Mouse (Mus musculus) bone marrow, adult 2 months (tissue): ENCODE results near the gene Reep6.
A peak's percentile ranks its signal among the peaks of the same experiment; 100 is the strongest.

Source experiments
- CTCF ChIP-seq: fragments of 200-500 bp; IDR thresholded peaks from 2 replicates; pipeline ENCODE4 v1.5.1; 2011; ENCODE audit warnings: low read length, control low read depth; ENCODE audit not compliant: control insufficient read depth, insufficient read depth
- POLR2A ChIP-seq: fragments of 200-500 bp; IDR thresholded peaks from 2 replicates; pipeline ENCODE4 v1.6.1; 2011; ENCODE audit warnings: low read depth, mild to moderate bottlenecking, control low read depth, low read length, borderline replicate concordance; ENCODE audit not compliant: control insufficient read depth

DNA sequence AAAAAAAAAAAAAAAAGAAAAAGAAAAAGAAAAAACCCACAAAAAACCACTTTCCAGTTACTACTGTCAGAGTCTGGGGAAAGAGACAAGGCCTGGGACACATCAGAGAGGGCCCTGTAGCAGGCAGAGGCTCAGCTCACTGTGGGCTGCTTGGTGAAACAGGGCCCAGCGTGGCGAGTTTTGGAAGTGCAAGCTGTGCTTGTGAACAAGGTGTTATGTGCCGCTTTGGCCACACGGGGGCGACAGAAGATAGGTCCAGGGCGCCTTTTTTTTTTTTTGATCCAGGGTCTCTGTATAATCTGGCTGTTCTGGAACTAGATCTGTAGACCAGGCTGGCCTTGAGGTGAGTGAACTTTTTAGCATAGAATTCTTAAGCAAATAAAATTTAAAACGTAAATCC is 46.4 kb downstream of the Reep6 start:
- TF ChIP-seq POLR2A (no peak), CTCF (peak; percentile 93)
